Mouse (Mus musculus) lung, adult 18-20 months (tissue): Measurements from ENCODE around the gene Pgbd1.
"Not testable (repeated sequence)": the region's sequence is repeated elsewhere in the genome, so short reads cannot be mapped to it uniquely, and the experiment has no call there.

ENCODE experiments used
- DNase-seq, 2 experiments: peaks; one replicate each; pipeline ENCODE4 v3.0.0; 2022; ENCODE audit warnings: mixed read lengths in 2 of 2

Pgbd1 gene

DNA sequence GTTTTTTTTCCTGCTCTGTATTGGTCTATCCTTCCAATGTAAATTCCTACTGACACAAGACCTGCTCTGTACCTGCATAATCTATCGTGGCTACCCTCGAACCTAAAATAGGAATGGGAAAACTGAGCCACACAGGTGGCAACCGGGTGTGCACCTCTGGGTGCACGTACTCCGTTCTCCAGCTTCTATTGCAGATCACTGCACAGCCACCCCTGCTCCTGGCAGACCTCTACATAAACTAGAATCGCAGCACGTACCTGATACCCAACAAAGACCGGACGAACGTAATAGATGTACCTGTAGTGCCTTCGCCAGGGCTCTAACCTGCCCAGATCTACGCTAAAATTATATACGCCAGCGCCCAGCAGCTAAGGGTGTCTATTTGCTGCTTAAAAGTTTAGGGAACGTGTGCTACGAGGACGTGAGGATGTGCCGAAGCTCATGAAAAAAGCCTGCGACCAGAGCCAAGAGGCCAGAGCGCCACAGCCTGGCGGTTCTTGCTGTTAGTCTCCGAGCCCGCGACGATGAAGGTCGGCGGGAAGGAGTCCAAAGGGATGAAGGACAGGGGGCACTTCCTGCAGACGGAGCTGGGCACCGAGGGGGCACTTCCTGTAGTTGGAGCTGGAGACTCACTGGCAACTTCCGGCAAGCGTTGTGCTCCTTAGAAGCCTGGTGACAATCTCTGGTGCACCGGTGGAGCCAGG is at the start of gene Pgbd1:
Gene Pgbd1, minus strand, starts transcription at position 556 of the 704 bp plus-strand sequence.
- DNase-seq: peak; percentile 60 to 69

DNA sequence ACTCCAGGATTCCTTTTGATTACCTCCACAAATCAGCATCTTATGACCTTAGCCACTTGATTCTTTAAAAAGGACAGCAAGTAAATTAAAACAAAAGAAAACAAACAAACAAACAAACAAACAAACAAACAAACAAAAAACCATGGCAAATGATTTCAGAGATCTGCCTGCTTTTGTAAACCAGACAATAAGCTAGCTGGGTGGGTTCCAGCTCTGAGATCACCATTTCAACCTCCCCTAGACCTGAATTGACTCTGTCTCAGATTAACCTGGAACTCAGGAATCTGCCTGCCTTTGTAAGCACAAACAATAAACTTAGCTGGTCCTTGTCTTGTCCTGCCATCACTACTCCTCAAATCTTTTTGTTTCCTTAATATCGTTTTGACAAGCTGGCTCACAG is 46.0 kb upstream of the Pgbd1 start:
- DNase-seq: no peak

DNA sequence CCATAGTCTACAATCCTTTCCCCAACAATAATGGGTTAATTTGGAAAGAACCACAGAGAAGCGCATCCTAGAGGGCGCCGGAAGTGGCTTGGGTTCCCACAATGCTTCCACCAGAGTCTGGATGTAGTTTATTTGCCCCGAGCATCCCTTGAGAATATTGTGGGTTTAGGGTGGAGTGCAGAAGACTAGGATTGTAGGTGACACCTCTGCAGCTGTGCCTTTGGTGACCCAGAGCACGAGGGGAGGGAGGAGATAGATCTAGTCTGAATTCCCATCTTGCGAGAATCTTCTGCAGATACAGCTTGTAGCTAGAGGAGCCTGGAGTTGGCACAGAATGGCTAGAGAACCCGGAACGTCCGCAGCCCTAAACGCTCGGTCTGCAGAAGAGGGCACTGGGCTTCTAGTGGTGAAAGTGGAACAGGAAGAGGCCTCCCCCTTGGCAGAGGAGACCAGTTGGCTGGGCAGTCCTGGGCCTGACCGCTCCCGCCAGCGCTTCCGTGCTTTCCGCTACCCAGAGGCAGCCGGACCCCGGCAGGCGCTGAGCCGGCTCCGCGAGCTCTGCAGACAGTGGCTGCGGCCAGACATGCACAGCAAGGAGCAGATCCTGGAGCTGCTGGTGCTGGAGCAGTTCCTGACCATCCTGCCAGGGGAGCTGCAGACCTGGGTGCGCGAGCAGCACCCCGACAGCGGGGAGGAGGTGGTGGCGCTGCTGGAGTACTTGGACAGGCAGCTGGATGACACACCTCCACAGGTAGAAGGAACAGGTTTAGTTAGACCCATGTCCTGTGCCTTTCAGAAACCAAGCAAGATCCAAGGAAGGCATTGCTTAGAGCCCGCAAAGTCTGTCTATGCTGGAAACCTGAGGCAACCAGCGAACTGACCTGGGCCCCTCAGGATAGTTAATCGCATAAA is 38.2 kb upstream of the Pgbd1 start, which contains the start of the genes Zkscan4 and Gm10065:
Gene Zkscan4, plus strand, starts transcription at position 149 of the 912 bp plus-strand sequence.
Gene Gm10065, minus strand, starts transcription at position 683 of the 912 bp plus-strand sequence.
- DNase-seq: peak; percentile 54 to 55

DNA sequence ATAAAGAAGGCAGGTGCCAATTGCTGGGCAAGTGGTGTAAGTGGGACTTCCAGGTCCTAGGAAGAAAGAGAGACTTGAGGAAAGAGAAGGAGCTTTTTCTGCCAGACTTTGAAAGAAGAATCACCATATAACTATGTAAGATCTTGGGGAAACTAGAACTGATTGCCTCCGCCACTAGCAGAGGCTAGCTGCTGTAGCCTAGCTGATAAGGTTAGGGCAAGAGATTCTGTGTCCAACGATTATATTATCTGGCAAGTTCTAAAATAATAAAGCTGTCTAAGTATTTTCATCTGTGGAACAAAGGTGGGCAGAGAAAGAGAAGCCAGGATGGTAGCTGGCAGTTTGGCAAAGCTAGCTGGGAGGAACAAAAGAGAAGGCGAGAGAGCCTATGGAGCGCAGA is 31.6 kb upstream of the Pgbd1 start:
- DNase-seq: no peak

DNA sequence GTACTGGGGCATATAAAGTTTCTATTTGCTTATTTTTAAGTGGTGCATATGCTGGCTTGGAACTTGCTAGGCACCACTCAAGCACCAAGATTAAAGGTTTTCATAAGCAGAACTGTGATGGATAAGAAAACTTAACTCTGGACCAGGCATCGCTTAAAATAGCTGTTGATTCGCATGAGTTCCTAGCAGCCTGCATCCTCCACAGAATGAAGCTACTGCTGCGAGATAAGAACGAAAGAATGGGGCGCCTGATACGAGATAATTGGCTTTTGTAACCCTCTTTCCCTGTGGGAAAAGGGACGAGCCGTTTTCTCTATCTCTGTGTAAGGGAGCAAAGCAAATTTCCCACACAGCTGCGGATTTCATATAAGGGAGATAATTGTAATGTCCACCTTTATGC is 28.2 kb upstream of the Pgbd1 start:
- DNase-seq: no peak

DNA sequence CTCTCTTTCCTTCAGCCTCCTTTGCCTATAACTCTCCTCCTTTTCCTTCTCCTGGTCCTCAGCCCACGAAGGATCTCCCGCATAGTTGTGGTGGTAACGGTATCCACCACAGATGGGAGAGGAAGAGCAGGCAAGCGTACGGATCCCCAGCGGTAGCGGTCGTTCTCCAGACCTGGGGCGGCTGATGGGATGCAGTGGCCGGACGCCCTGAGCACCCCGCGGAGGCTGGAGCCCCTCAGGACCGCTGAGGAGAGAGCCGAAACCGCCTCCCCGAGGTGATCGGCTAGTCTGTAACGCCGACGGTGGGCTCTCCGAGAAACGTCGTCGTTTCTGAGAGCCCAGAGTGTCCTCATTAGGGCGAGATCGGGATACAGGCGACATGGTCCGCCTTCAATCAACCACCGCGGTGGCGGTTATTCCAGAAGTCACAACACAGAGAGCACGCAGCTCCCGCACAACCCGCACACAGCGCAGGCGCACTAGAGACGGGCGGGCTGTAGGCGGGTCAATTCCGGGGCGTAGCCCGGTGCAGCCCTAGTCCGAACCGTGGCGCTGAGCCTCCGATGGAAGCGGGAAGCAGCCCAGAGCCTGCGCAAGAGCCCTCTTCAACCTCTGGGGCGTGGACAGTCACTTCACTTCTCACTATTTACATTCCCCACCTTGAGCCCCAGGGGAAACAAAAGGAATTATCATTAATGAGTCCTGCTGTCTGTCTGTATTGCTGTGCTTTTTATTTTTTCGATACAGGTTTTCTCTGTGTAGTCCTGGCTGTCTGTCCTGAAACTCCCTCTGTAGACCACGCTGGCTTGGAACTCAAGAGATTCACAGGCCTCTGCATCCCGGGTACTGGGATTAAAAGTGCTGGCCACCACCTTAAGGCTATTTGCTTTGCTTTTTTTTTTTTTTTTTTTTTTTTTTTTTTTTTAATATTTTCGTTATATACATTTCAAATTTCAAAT is 27.5 kb upstream of the Pgbd1 start, which contains the start of gene Nkapl:
Gene Nkapl, minus strand, starts transcription at position 449 of the 959 bp plus-strand sequence.
- DNase-seq: peak; percentile 87 to 90

DNA sequence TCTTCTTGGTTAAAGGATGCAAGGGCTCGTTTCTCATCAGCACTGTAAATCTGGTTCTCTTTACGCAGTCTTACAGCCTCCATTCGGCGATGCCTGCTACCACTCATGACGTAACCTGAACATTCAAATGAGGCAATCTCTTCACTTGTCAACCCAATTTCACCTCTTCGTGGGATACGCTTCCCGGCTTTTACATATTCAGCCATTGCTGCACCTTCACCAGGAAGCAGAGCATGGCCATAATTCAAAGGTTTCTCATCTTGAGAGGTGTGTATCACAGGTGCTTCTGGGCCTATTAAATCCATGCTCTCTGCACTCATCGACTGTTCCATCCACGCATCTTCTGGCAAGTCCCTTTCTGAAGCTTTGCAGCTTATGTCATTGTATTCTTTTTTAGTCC is 26.5 kb upstream of the Pgbd1 start:
- no peak for DNase-seq

DNA sequence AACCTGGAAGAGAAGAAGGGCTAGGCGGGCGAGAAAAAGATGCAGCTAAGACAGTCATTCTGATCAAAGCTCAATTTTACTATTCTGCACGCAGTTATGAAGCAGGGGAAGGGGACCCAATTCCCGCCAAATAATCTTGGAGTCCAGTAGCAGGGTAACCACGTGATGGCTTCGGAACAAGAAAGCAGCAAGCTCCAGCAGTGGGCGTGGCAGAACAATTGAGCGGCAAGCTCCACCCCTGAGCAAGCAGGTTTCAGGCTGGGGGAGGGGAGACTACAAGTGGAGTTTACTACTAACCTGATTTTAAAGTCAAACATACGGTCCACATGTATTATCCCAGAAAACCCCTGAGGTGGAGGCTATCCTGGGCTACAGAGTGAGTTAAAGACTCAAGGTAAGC is 21.7 kb upstream of the Pgbd1 start:
- not testable (repeated sequence) for DNase-seq

DNA sequence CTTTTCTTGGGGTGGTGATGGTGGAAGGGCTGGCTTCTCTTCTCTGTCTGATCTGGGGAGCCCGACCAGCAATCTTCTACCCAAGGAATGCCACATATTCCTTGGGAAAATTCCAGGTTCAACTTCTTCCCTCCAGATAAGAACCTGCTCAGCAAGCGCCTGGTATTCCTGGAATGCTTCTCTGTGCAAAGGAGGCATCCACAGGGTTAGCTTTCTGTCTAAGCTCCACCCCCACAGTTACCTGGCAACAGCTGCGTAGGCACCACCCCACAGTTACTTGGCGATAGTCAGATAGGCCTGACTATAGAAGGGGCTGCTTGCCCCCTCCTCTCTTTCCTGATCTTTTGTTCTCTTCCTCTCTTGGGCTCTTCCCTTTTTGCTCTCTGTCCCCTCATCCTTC is 15.5 kb upstream of the Pgbd1 start:
- peak; percentile 61 to 63 for DNase-seq

DNA sequence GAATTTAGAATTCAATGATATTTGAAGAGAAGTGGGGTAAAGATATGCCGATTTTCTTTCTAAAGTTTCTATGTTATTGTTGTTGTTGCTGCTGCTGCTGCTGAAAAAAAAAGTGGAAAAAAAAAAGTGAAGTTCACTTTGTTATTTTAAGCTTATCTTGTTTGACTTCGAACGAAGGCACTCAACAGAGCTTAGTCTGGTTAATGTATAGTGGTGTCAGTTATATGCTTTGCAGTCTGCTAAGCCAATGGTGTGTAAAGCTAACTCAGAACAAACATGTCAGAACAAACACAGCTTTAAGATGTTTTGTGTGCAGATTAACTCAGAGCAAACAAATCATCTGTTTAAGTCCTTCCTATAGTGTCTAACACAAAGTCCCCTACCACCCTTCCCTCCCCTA is 13.3 kb upstream of the Pgbd1 start:
- DNase-seq: no peak

DNA sequence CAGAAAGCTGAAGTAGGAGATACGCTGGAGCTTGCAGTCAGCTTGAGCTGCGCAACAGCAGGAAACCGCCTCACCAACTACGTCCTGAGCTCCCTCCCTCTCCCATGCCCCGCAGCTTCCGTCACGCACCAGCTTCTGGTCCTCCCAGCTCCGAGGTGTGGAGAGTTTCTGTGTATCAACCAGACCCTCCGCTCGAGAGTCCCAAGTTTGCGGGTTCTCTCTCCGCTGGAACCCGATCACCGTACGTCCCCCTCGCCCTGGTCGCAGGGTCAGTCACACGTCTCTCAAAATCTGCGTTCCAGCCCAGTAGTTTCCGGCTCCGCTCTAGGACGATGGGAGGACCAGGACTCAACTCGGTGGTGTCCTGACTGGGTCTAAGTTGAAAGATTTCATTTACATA is 12.6 kb upstream of the Pgbd1 start, which contains the start of gene Zscan26:
Gene Zscan26, minus strand, starts transcription at position 282 of the 400 bp plus-strand sequence.
- peak; percentile 81 to 87 for DNase-seq

DNA sequence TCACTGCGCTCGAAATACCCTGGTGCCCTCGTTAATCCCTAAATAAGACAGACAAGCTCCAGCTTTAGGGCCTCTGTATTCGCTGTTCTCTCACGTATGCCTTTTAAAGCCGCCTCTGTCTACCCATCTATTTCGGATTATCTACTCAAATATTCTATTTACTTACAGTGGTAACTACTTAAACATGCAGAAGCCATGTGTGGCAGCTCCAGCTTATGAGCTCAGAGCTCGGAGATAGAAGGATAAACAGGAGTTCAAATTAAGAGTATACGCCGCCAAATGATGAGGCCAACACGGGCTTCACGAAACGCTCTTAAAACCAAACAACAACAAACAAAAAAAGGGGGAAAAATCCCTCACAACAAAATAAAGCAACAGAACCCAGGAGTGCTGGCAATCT is 12.2 kb upstream of the Pgbd1 start:
- DNase-seq: no peak

DNA sequence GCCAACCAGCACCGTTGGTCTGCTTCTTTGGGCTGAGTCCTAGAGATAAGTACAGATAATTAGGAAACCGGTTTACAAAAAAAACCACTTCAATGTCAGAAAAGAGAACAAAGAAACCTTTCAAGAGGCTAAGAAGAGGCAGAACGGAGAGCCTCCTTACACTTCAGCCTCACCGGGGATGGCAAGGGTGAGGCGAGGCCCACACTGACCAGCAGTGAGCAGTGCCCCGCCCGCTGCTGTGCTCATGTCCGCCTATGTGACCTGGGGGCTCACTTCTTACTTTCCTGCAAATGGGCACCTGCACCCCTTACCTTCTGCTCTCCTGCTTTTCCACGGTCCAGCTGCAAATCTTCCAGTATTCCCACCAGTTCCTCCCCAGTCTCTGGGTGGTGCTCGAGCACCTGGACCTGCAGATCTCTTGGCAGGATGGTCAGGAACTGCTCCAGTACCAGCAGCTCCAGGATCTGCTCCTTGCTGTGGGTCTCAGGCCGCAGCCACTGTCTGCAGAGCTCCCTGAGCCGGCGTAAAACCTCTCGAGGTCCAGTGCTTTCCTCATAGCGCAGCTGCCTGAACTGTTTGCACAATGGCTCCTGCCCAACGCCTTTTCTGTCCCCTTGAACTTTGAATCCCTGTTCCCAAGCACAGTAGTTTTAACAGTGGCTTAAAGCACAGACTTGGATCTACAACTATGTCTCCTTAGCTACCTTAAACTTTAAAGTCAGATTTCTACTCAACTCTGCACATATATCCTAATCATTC is 7.2 kb upstream of the Pgbd1 start:
- DNase-seq: peak; percentile 37 to 38

DNA sequence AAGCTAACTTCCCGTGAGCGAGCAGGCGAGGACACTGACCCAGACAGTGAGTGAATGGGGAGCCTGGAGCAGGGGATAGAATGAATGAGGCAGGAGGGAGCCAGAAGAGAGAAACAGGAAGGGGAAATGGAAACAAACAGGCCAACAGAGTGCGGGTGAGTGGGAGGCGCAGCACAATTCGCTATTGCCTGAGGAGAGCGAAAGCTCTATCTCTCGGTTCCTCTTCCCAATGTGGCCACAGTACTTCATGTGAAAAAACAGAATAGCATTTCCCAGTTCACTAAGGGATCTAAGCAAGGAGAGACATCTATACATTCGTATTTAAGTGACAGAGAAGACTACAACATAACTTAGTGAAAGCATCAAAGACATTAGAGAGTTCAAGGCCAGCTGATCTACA is 5.9 kb upstream of the Pgbd1 start:
- no peak for DNase-seq

DNA sequence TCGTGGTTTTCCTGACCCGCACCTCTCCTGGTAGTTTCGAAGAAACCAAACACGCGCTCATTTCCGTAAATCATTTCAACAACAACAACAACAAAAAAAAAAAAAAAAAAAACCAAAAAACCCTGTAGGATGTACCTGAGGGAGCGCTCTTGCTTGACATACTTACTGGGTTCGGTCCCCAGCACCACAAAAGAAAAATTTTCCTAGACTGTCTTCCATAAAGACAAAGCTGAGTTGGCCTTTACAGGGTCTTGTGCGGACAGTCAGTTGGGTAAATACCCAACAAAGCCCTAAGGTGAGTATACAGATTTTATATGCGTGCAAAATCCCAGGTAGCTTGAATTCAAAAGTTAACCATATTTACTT is 332 bp upstream of the Pgbd1 start:
- DNase-seq: no peak

DNA sequence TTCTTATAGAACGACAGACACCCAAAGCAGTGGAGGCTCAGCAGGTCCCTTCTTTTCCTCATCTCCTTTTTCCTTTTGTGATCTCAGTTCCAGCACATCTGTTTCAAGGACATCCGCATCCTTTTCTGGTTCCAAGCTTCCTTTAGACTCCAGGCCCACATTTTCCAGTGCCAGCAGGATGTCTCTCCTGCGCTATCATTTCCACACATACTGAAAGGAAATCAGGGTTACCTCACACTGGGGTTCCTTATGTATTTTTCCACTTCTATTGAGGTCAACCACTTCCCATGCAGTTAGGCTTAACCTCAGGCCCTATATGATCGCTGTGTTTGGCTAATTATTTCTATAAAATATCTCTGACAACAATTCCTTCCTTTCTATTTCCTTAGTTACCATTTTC is 5.4 kb downstream of the Pgbd1 start:
- DNase-seq: no peak

DNA sequence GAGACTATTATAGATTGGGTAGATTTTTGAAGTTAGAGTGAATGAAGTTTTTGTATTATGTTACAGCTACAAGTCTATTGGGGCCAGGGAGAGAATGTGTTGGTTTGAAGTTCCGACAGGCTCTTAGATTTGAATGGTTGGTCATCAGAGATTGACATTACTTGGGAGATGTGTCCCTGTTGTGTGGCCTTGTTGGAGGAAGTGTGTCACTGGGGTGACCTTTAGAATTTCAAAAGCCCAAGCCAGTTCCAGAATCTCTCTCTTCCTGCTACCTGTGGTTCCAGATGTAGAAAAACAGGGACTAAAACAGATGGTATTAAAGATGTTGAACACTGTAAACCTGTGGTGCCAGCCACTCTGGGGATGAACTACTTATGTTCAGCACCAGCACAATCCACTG is 13.2 kb downstream of the Pgbd1 start:
- DNase-seq: no peak

DNA sequence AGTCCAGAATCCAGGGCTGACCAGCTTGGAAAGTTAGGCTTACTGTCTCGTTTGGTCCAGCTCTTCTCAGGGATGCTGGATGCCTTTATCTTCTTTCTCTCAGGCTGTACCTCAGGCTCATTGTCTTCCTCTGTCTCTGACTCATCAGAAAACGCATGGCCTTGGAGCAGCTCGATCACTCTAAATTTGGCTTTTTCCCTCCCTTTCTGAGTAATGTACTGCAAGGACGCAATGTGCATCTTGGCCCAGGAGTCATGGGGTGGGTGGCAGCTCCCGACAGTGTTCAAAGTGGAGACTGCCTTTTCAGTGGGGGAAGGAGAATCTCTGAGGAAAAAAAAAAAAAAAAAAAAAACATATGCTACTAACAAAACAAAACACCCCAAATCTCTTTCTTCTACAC is 17.6 kb downstream of the Pgbd1 start:
- DNase-seq: no peak

DNA sequence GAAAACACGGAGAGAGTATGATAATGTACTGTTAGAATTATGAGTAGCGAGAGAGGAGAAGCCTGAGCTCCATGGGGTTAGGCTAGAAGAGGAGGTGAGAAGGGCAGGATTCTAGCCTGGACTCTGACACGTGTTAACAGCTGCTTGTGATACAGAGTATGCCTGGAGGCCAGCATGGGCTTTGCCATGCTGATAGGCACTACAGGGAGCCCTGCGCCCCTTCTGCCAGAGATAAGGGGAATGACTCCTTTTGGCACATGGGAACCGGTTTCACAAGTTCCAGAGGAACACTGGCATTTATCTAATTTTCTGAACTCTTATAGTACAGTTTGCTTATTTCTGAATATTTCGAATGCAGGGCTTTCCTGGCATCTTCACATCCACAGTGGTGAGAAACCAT is 22.0 kb downstream of the Pgbd1 start:
- no peak for DNase-seq

DNA sequence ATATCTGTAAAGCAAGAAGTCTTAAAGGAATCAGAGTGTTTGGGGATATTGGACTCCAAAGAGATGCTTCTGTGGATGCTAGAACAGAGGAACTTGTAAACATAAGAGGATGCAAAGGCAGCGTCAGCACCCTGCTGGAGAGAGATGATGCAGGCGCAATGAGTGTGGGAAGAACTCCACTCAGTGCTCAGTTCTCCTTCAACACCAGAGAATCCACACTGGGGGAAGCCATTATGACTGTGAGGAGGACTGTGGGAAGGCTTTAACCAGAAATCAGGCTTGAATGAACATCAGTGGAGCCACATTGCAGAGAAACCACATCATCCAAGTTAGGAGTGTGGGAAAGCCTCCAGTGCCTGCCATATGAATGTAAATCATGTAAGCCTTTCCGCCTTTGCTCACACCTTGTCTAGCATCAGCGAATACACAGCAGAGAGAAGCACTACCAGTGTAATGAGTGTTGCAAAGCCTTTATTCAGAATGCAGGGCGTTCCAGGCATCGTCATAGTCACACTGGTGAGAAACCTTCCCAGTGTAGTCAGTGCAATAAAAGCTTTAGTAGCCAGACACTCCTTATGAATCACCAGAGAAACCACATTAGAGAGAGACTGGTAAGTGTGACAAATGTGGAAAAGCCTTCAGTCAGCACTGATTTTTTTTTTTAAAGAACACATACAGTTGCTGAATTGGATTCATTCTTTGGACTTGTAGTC is 23.4 kb downstream of the Pgbd1 start:
- no peak for DNase-seq

DNA sequence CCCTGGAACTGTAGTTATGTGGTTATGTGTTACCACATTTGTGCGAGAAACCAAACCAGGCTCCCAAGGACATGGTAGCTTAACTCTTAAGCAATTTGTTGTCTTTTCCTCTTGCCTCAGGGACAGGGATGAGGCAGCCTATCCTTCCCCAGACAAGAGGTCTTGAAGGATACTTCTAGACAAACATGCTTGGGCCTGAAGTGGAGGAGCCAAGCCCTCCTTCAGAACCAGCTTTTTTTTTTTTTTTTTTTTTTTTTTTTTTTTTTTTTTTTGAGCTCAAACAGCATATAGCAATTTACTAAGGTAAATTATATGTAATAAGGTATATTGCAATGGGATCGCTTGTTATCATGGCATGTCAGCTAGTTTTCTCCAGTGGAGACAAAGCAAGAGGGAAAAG is 25.1 kb downstream of the Pgbd1 start:
- no peak for DNase-seq
